In the genomic region with DNA sequence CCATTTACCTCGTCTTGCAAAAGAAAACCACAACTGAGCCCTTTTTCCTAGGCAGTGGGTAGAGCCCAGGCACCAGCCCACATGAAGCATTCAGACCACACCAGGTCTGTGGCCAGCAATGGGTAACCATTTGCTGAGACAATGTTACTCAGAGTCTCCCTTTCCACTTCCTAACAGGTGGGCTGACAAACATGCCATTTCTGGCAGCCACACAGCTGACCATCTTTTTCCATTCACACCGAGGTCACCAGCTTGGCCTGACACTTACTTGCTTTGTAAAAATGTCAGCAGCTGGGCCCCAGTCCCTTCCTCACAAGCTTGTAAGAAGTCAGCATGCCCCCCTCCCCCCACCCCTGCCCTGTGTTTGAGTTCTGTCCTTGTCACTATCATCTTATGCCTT, we compare ENCODE assay signal across 6 mouse cellular contexts.
"Had no signal": no experiment of that assay in that cellular context is flagged by ENCODE, and none has a peak within 500 bp of the region (broad histone marks: within the 10 kb centered on the region; RNA-seq: fewer than 3 reads in every experiment).

No protein-coding gene starts in this region.

- ATAC-seq: liver, embryonic 12.5 days; midbrain, embryonic 16.5 days had no signal

- DNase-seq: kidney, adult 18-20 months; kidney, postnatal 10 days; kidney, postnatal 4 days; thymus, postnatal 4 days had no signal
